ENCODE assay signal across 25 mouse cellular contexts in genomic region chr10:76789885-76790284, GRCm38 (mm10).
A peak's percentile ranks its signal among the peaks of the same experiment; 100 is the strongest.
DNase-seq lines count a peak whose midpoint lies in the region; ATAC-seq and TF ChIP-seq lines count a peak whose summit lies in the region.
"Had no signal": no experiment of that assay in that cellular context is flagged by ENCODE, and none has a peak within 500 bp of the region (broad histone marks: within the 10 kb centered on the region; RNA-seq: fewer than 3 reads in every experiment).

No protein-coding gene starts in this region.

- no peak overlapping the region for H3K9ac ChIP-seq in lung, embryonic 14.5 days
- H3K9ac ChIP-seq in stomach, postnatal 0 days (ENCODE audit: low read length), result no peak overlapping the region
- H3K9ac ChIP-seq: embryonic facial prominence, embryonic 13.5 days; forebrain, embryonic 12.5 days; hindbrain, embryonic 12.5 days; limb, embryonic 12.5 days; liver, embryonic 12.5 days had no signal

- intact Hi-C loops in heart, postnatal 10 days (cut with DNase I), result loop anchor here (2.0 kb wide), 1 partner anchor 231 kb away; no protein-coding TSS in a partner anchor

- DNase-seq in heart, postnatal 10 days, result peak; percentile 25 to 27
- no peak for DNase-seq in heart, embryonic 10.5 days (ENCODE audit: low spot score)
- peak; percentile 9 for DNase-seq in lung, embryonic 14.5 days
- DNase-seq in lung, postnatal 14 days, result no peak
- peak; percentile 67 for DNase-seq in brain, adult 2 months (ENCODE audit: low read depth, low spot score)
- peak; percentile 82 to 85 for DNase-seq in cerebellum, postnatal 10 days
- no peak for DNase-seq in right cerebral cortex, adult 18-20 months
- no peak for DNase-seq in stomach, postnatal 0 days (ENCODE audit: low spot score)
- DNase-seq: adrenal gland, adult 8-10 months; embryo, embryonic 11 days; gastrocnemius, postnatal 36 days; kidney, adult 2 months; lung, adult 2 months; thymus, adult 2 months; thymus, postnatal 4 days had no signal

- H3K27ac ChIP-seq in heart, embryonic 10.5 days, result no peak overlapping the region
- H3K27ac ChIP-seq in lung, embryonic 14.5 days (ENCODE audit: low read depth), result no peak overlapping the region
- no peak overlapping the region for H3K27ac ChIP-seq in stomach, postnatal 0 days (replicated peaks)
- H3K27ac ChIP-seq: embryonic facial prominence, embryonic 13.5 days; forebrain, embryonic 12.5 days; hindbrain, embryonic 12.5 days; kidney, postnatal 0 days; layer of hippocampus, adult 2 months; limb, embryonic 12.5 days; liver, embryonic 12.5 days; midbrain, embryonic 10.5 days had no signal

- H3K4me1 ChIP-seq in heart, embryonic 10.5 days, result no peaks in the 10 kb centered on the region
- H3K4me1 ChIP-seq in lung, embryonic 14.5 days (ENCODE audit: insufficient read depth), result no peaks in the 10 kb centered on the region
- no peaks in the 10 kb centered on the region for H3K4me1 ChIP-seq in stomach, postnatal 0 days (replicated peaks; ENCODE audit: control insufficient read depth, insufficient read depth)
- H3K4me1 ChIP-seq: embryonic facial prominence, embryonic 13.5 days; forebrain, embryonic 12.5 days; hindbrain, embryonic 12.5 days; limb, embryonic 12.5 days; liver, embryonic 12.5 days; midbrain, embryonic 10.5 days had no signal

- TF ChIP-seq EP300 in stomach, postnatal 0 days (optimal IDR thresholded peaks at IDR 0.05), result no peak

- H3K4me3 ChIP-seq in heart, embryonic 10.5 days, result no peak overlapping the region
- H3K4me3 ChIP-seq in lung, embryonic 14.5 days (ENCODE audit: low read depth, low read length), result no peak overlapping the region
- H3K4me3 ChIP-seq in stomach, postnatal 0 days (ENCODE audit: low read depth, low read length), result no peak overlapping the region
- H3K4me3 ChIP-seq: embryonic facial prominence, embryonic 13.5 days; erythroblast, embryonic 14.5 days; forebrain, embryonic 12.5 days; hindbrain, embryonic 12.5 days; layer of hippocampus, adult 2 months; limb, embryonic 12.5 days; liver, embryonic 12.5 days; midbrain, embryonic 10.5 days had no signal

- H3K4me2 ChIP-seq in lung, embryonic 14.5 days, result no peak overlapping the region
- no peak overlapping the region for H3K4me2 ChIP-seq in stomach, postnatal 0 days (replicated peaks; ENCODE audit: low read depth)
- H3K4me2 ChIP-seq: embryonic facial prominence, embryonic 13.5 days; forebrain, embryonic 12.5 days; hindbrain, embryonic 12.5 days; limb, embryonic 12.5 days; liver, embryonic 12.5 days had no signal

- WGBS in heart, embryonic 10.5 days, result 82% methylated on average over 4 of the region's 4 CpGs
- WGBS in lung, embryonic 14.5 days, result 72% methylated on average over 4 of the region's 4 CpGs
- WGBS in stomach, postnatal 0 days, result 64% methylated on average over 4 of the region's 4 CpGs

- H3K36me3 ChIP-seq in heart, embryonic 10.5 days, result no peaks in the 10 kb centered on the region
- no peaks in the 10 kb centered on the region for H3K36me3 ChIP-seq in lung, embryonic 14.5 days (ENCODE audit: insufficient read depth)
- H3K36me3 ChIP-seq in stomach, postnatal 0 days (ENCODE audit: control insufficient read depth, insufficient read depth, low read length), result no peaks in the 10 kb centered on the region
- H3K36me3 ChIP-seq: liver, embryonic 12.5 days had no signal

- no peak for TF ChIP-seq CTCF in lung, embryonic 14.5 days (IDR thresholded peaks at IDR 0.05; ENCODE audit: low read depth)
- no peak for TF ChIP-seq CTCF in stomach, postnatal 0 days (IDR thresholded peaks at IDR 0.05; ENCODE audit: low read depth)

- no peaks in the 10 kb centered on the region for H3K27me3 ChIP-seq in heart, embryonic 10.5 days (ENCODE audit: insufficient read depth, poor library complexity, severe bottlenecking)
- H3K27me3 ChIP-seq in lung, embryonic 14.5 days (ENCODE audit: insufficient read depth, low read length), result no peaks in the 10 kb centered on the region
- H3K27me3 ChIP-seq in stomach, postnatal 0 days (ENCODE audit: control insufficient read depth, insufficient read depth, low read length), result no peaks in the 10 kb centered on the region
- H3K27me3 ChIP-seq: embryonic facial prominence, embryonic 13.5 days; forebrain, embryonic 12.5 days; hindbrain, embryonic 12.5 days; limb, embryonic 12.5 days; liver, embryonic 12.5 days; Patski had no signal

- no peaks in the 10 kb centered on the region for H3K9me3 ChIP-seq in heart, embryonic 10.5 days
- H3K9me3 ChIP-seq in lung, embryonic 14.5 days (ENCODE audit: low read depth, low read length), result no peaks in the 10 kb centered on the region
- no peaks in the 10 kb centered on the region for H3K9me3 ChIP-seq in stomach, postnatal 0 days (ENCODE audit: control insufficient read depth, low read length)
- H3K9me3 ChIP-seq: embryonic facial prominence, embryonic 13.5 days; forebrain, embryonic 12.5 days; hindbrain, embryonic 12.5 days; limb, embryonic 12.5 days; liver, embryonic 12.5 days; midbrain, embryonic 10.5 days had no signal

- ATAC-seq in lung, embryonic 14.5 days (ENCODE audit: insufficient read depth), result no peak
- ATAC-seq in stomach, postnatal 0 days (ENCODE audit: low FRiP score, low TSS enrichment), result no peak
- ATAC-seq: liver, embryonic 12.5 days; Patski had no signal

Comparison
In these comparisons a context has a peak if more than half of its experiments do, and no peak if none do; other contexts are left out.
1. DNase-seq: peak in heart, postnatal 10 days (2 of 2), lung, embryonic 14.5 days (single experiment), brain, adult 2 months (single experiment) and cerebellum, postnatal 10 days (2 of 2); none in heart, embryonic 10.5 days (single experiment), lung, postnatal 14 days (single experiment), right cerebral cortex, adult 18-20 months (single experiment) and stomach, postnatal 0 days (single experiment).